Mouse (Mus musculus) heart, adult 8-10 months (tissue): Measurements from ENCODE around the gene Apof. TPM values are rescaled to one million over a fixed set of nuclear protein-coding genes. Genes with fewer than 3 reads are reported as not detected.
A peak's percentile ranks its signal among the peaks of the same experiment; 100 is the strongest.
"Not testable (repeated sequence)": the region's sequence is repeated elsewhere in the genome, so short reads cannot be mapped to it uniquely, and the experiment has no call there.

Experiments used
- DNase-seq: peaks from one replicate; pipeline ENCODE4 v3.0.0; 2022; ENCODE audit warnings: low spot score
- total RNA-seq, 4 experiments: library from RNA; stranded (reverse); gene quantifications; 2 replicates each; pipeline ENCODE4 v1.2.4; 2022

Apof gene
- total RNA-seq, 4 experiments from 2014 or later: not detected

- DNase-seq: no peak
Measured at GRCm38 (mm10) chr10:128258953-128259352, 9.5 kb upstream of the Apof start.

GRCm38 (mm10) chr10:128259946-128260345, 8.5 kb upstream of the Apof start:
- DNase-seq: no peak

GRCm38 (mm10) chr10:128260376-128260775, 8.1 kb upstream of the Apof start:
- DNase-seq: not testable (repeated sequence)

- DNase-seq: no peak
Measured at GRCm38 (mm10) chr10:128262300-128262699, 6.2 kb upstream of the Apof start.

- DNase-seq: no peak
Measured at GRCm38 (mm10) chr10:128263393-128264310, 4.8 kb upstream of the Apof start.

- DNase-seq: no peak
Measured at GRCm38 (mm10) chr10:128269206-128269910, 887 bp downstream of the Apof start.

GRCm38 (mm10) chr10:128270287-128270841, 1.9 kb downstream of the Apof start, which contains the start of gene Stat2:
TSS of gene Stat2 (plus strand) at chr10:128270559.
- DNase-seq: peak; percentile 98

GRCm38 (mm10) chr10:128270866-128271265, 2.4 kb downstream of the Apof start:
- DNase-seq: no peak

- DNase-seq: no peak
Measured at GRCm38 (mm10) chr10:128271883-128272282, 3.4 kb downstream of the Apof start.

GRCm38 (mm10) chr10:128272819-128273439, 4.5 kb downstream of the Apof start:
- not testable (repeated sequence) for DNase-seq

GRCm38 (mm10) chr10:128275374-128275773, 6.9 kb downstream of the Apof start:
- DNase-seq: not testable (repeated sequence)

- DNase-seq: no peak
Measured at GRCm38 (mm10) chr10:128278158-128278557, 9.7 kb downstream of the Apof start.

GRCm38 (mm10) chr10:128280943-128281342, 12.5 kb downstream of the Apof start:
- DNase-seq: no peak

GRCm38 (mm10) chr10:128281682-128282081, 13.2 kb downstream of the Apof start:
- no peak for DNase-seq

GRCm38 (mm10) chr10:128282886-128283450, 14.5 kb downstream of the Apof start:
- DNase-seq: no peak

GRCm38 (mm10) chr10:128283604-128284579, 15.4 kb downstream of the Apof start:
- DNase-seq: peak; percentile 63

- DNase-seq: peak; percentile 47
Measured at GRCm38 (mm10) chr10:128290594-128290993, 22.1 kb downstream of the Apof start.

GRCm38 (mm10) chr10:128296370-128297090, 28.1 kb downstream of the Apof start:
- DNase-seq: no peak

- DNase-seq: no peak
Measured at GRCm38 (mm10) chr10:128297221-128297620, 28.8 kb downstream of the Apof start.

- no peak for DNase-seq
Measured at GRCm38 (mm10) chr10:128297622-128298021, 29.2 kb downstream of the Apof start.
